Mouse (Mus musculus) lung, adult 2 months (tissue): ENCODE measurements around the gene Tomm5.

Experiments used
- CTCF ChIP-seq: fragments of 200-500 bp; IDR thresholded peaks from 2 replicates; pipeline ENCODE4 v1.5.1; 2011; ENCODE audit warnings: mild to moderate bottlenecking, low read length, control low read depth; ENCODE audit not compliant: insufficient read depth
- POLR2A ChIP-seq: fragments of 200-500 bp; IDR thresholded peaks from 2 replicates; pipeline ENCODE4 v1.6.1; 2011; ENCODE audit warnings: low read depth, mild to moderate bottlenecking, control low read depth, low read length, borderline replicate concordance; ENCODE audit errors: extremely low read depth

DNA sequence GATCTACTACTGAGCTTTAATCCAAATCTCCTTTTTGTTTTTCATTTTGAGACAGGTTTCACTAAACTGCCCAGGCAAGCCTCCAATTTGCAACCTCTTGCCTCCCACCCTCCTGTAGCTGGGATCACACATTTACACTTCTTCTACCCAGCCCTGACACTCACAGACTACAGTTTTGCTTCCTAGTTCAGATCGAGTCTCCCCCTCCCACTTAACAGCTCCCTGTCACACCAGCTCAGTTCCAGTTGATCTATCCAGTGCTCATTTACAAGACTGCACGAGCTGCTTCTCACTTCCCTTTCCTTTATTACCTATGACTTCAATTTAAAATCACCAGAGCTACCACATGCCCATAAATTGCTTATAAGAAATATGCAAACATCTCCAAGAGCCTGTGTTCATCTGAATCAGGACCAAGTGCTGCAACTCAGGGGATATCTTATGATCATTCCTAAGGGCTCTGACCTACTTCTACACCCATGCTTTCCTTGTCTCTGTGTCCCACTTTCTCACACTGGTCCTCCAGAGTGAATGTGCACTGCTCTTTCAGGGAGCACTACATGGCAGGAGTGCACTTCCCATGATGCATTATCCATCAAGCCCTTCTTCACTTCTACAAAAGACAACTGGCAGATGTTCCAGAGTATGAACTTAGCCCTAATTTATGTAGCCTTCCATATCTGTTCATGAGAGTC, 41.7 kb downstream of the Tomm5 start:
- no peak for TF ChIP-seq POLR2A
- TF ChIP-seq CTCF = no peak
